Mouse (Mus musculus): ENCODE measurements at regions not wholly inside any gene's neighbourhood (a gene's known extent, or its start where the extent isn't known, plus 50 kb on each side); places are given as distances from the start of the nearest gene placed in this dataset.

DNA sequence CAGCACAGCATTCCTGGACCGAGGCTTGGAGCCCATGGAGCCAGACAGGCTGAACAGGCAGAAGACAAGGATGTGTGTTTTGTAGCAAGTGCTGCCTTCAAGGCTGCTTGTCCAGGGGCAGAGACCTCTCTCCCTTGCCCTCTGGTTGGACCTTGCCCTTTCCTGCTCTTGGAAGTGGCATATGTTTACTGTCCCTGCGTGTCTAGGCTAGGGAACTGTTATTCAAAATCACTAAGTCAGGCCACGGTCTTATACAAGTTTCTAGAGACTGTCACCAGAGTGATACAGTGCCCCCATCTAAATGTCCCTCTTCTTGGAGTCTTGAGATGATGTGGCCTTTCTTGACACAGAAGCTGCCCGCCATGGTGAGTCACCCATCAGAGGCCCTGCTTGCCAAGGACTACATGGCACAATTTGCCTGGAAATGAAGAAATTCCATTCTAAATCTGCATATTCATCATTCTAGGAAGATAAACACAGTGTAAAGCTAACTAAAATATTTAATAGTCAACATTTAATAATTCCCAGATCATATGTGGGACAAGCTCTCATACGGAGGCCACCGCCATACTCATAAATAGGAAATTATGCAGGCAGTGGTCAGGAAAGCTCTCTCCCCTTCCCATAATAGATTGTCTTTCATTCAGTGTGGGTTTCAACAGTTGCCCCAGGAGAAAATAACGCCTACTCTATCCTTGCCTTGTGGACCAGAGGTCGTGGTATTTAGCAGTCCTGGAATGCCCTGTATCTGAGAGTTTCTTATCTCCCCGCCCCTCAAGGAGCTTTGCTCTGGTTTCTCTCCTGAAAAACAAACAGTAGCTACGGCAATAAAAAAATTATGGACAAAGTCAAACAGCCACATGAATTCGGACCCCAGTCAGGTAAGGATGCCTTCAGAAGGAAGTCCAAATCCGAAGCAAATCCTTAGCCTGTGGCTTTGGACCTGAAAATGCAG, 50.9 kb upstream of the Lmo4 start:
- no peak for DNase-seq (ENCODE audit: low read depth, low spot score)

All from forelimb bud, embryonic 11.5 days (tissue).